Mouse (Mus musculus) right cerebral cortex, adult 2 months (tissue): Measurements from ENCODE around the gene Klrc2.
"Not testable (repeated sequence)": the region's sequence is repeated elsewhere in the genome, so short reads cannot be mapped to it uniquely, and the experiment has no call there.

Experiments used
- DNase-seq, 2 experiments: peaks; one replicate each; pipeline ENCODE4 v3.0.0; 2021 to 2022; ENCODE audit warnings: low spot score in 2 of 2

Gene Klrc2

GRCm38 (mm10) chr6:129660589-129660988 lies at the start of gene Klrc2:
Gene Klrc2 (minus strand): TSS chr6:129660689.
- DNase-seq = not testable (repeated sequence)

GRCm38 (mm10) chr6:129691436-129691835 lies 30.9 kb upstream of the Klrc2 start:
- DNase-seq = not testable (repeated sequence)

- DNase-seq = no peak
Observed at GRCm38 (mm10) chr6:129680379-129680778, 19.9 kb upstream of the Klrc2 start.

GRCm38 (mm10) chr6:129678873-129679272 lies 18.4 kb upstream of the Klrc2 start, which contains the start of gene Klrc1:
Gene Klrc1 (minus strand): TSS chr6:129678973.
- no peak for DNase-seq

- not testable (repeated sequence) for DNase-seq
Observed at GRCm38 (mm10) chr6:129661301-129661700, 812 bp upstream of the Klrc2 start.

GRCm38 (mm10) chr6:129644054-129644453 lies 16.4 kb downstream of the Klrc2 start:
- not testable (repeated sequence) for DNase-seq

GRCm38 (mm10) chr6:129643237-129643636 lies 17.3 kb downstream of the Klrc2 start, which contains the start of gene Klrc3:
Gene Klrc3 (minus strand): TSS chr6:129643337.
- not testable (repeated sequence) for DNase-seq

- not testable (repeated sequence) for DNase-seq
Observed at GRCm38 (mm10) chr6:129631046-129631445, 29.4 kb downstream of the Klrc2 start.

GRCm38 (mm10) chr6:129623735-129624134 lies 36.8 kb downstream of the Klrc2 start, which contains the start of gene Klrk1:
Gene Klrk1 (minus strand): TSS chr6:129623864.
- no peak for DNase-seq

- no peak for DNase-seq
Observed at GRCm38 (mm10) chr6:129608372-129608771, 52.1 kb downstream of the Klrc2 start.
